Mouse (Mus musculus): ENCODE data around the gene Clic6. TPM values are rescaled to one million over a fixed set of nuclear protein-coding genes. Genes with fewer than 3 reads are reported as not detected.

Clic6 gene
- 2.0 and 3.8 TPM in 2 replicates for polyA plus RNA-seq (2014; fragmentation: Nextera tagmentation; extraction: Ambion mirVana)

GRCm38 (mm10) chr16:92485436-92485835, at the start of gene Clic6:
TSS of gene Clic6 (plus strand) at chr16:92485736.
- ATAC-seq (ENCODE audit: low FRiP score, low TSS enrichment), result no peak
- no peak within 1 kb of the TSS for H3K4me2 ChIP-seq (replicated peaks; ENCODE audit: low read depth, low read length)

DNA sequence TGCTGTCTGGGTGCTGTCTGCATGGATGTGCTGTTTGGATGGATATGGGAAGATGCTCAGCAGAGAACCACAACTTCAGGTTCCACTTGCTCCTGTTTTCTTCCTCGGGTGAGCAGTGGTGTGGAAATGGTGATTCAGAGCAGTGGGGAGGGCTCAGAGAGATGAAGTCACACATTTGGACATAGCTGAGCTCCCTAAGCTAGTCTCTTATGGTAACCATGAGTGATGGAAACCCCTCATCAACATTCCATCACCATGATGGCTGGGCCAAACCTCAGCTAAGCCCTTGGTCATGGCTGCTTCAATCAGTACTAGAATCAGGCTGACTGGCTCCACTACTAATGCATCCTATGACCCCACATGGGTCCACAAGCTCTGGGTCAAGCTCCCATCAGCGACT, 45.8 kb upstream of the Clic6 start:
- no peak overlapping the region for H3K9ac ChIP-seq (ENCODE audit: low read depth, low read length)
- ATAC-seq (ENCODE audit: low FRiP score, low TSS enrichment), result no peak
- H3K4me1 ChIP-seq (ENCODE audit: control insufficient read depth, insufficient read depth, low read length), result peaks cover 10% of the 10 kb centered on the region
- no peak overlapping the region for H3K4me3 ChIP-seq (ENCODE audit: low read length)
- H3K4me2 ChIP-seq (replicated peaks; ENCODE audit: low read depth, low read length), result no peak overlapping the region
- WGBS, result 72% methylated on average over 2 of the region's 2 CpGs
- H3K27ac ChIP-seq (ENCODE audit: low read depth, low read length), result no peak overlapping the region
- H3K36me3 ChIP-seq (ENCODE audit: control insufficient read depth, insufficient read depth, low read length), result 0 out of 2 replicates have a peak, but pooled peaks cover under 1% of the 10 kb centered on the region
- no peaks in the 10 kb centered on the region for H3K27me3 ChIP-seq (ENCODE audit: control insufficient read depth, insufficient read depth, low read length)
- no peaks in the 10 kb centered on the region for H3K9me3 ChIP-seq (ENCODE audit: control insufficient read depth, low read length)

More at GRCm38 (mm10) chr16:92485436-92485835, at the start of gene Clic6:
- Histone ChIP-seq H3K27me3 (ENCODE audit: control insufficient read depth, insufficient read depth, low read length) (no peaks in the 10 kb centered on the region), H3K4me3 (ENCODE audit: low read length) (no peak within 1 kb of the TSS), H3K4me1 (ENCODE audit: control insufficient read depth, insufficient read depth, low read length) (no peaks in the 10 kb centered on the region), H3K36me3 (ENCODE audit: control insufficient read depth, insufficient read depth, low read length) (no peaks in the 10 kb centered on the region), H3K9me3 (ENCODE audit: control insufficient read depth, low read length) (no peaks in the 10 kb centered on the region), H3K27ac (ENCODE audit: low read depth, low read length) (no peak within 1 kb of the TSS), H3K9ac (ENCODE audit: low read depth, low read length) (no peak within 1 kb of the TSS)
- WGBS, result 88% methylated on average over 5 of the region's 5 CpGs

GRCm38 (mm10) chr16:92440229-92440628, 45.3 kb upstream of the Clic6 start:
- H3K27me3 ChIP-seq (ENCODE audit: control insufficient read depth, insufficient read depth, low read length), result no peaks in the 10 kb centered on the region
- H3K4me1 ChIP-seq (ENCODE audit: control insufficient read depth, insufficient read depth, low read length), result peaks cover 10% of the 10 kb centered on the region
- ATAC-seq (ENCODE audit: low FRiP score, low TSS enrichment), result no peak
- no peak overlapping the region for H3K9ac ChIP-seq (ENCODE audit: low read depth, low read length)
- WGBS, result 75% methylated on average over 8 of the region's 8 CpGs
- no peak overlapping the region for H3K27ac ChIP-seq (ENCODE audit: low read depth, low read length)
- no peak overlapping the region for H3K4me2 ChIP-seq (replicated peaks; ENCODE audit: low read depth, low read length)
- H3K36me3 ChIP-seq (ENCODE audit: control insufficient read depth, insufficient read depth, low read length), result no peaks in the 10 kb centered on the region
- H3K4me3 ChIP-seq (ENCODE audit: low read length), result no peak overlapping the region
- no peaks in the 10 kb centered on the region for H3K9me3 ChIP-seq (ENCODE audit: control insufficient read depth, low read length)

DNA sequence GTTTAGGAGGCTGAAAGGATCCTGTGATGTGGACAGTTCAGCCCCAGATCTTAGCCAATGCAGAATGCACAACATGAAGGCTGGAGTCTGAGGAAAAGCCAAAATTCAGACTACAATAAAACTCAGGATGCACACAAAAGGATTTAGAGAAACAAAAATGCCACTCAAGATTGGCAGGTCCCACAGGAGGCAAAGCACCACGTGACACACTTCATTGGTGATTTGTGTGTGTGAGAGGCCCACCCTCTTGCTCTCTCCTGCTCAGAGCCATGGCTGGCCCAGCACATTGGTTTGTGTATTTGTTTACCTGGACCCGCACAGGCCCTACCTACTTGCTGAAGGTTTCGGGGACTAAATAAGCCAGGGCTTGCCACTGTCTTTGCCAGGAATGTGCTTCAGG, 44.3 kb upstream of the Clic6 start:
- peaks cover 10% of the 10 kb centered on the region for H3K4me1 ChIP-seq (ENCODE audit: control insufficient read depth, insufficient read depth, low read length)
- H3K4me3 ChIP-seq (ENCODE audit: low read length), result no peak overlapping the region
- no peaks in the 10 kb centered on the region for H3K36me3 ChIP-seq (ENCODE audit: control insufficient read depth, insufficient read depth, low read length)
- H3K9me3 ChIP-seq (ENCODE audit: control insufficient read depth, low read length), result no peaks in the 10 kb centered on the region
- no peak overlapping the region for H3K4me2 ChIP-seq (replicated peaks; ENCODE audit: low read depth, low read length)
- H3K9ac ChIP-seq (ENCODE audit: low read depth, low read length), result no peak overlapping the region
- no peak overlapping the region for H3K27ac ChIP-seq (ENCODE audit: low read depth, low read length)
- no peaks in the 10 kb centered on the region for H3K27me3 ChIP-seq (ENCODE audit: control insufficient read depth, insufficient read depth, low read length)
- WGBS, result 61% methylated on average over 3 of the region's 3 CpGs
- no peak for ATAC-seq (ENCODE audit: low FRiP score, low TSS enrichment)

DNA sequence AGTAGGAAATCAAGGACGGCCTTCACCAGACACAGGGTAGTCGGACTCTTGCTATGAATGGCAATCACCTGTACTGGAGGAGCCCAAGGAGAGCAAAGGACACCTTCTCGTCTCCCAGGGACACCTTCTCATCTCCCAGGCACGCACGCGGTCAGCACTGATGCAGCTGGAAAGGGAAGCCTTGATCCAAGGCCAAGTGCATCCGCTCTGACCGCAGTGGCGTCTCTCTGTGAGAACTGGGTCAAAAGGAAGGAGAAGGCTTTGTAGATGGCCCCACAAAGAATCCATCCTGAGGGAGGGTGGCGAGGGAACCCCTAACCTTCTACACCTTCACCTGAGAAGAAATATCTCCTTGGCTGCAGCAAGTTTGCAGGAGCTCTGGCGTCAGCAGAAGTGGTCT, 43.4 kb upstream of the Clic6 start:
- Histone ChIP-seq H3K4me1 (ENCODE audit: control insufficient read depth, insufficient read depth, low read length) (peaks cover 10% of the 10 kb centered on the region), H3K9ac (ENCODE audit: low read depth, low read length) (no peak overlapping the region), H3K9me3 (ENCODE audit: control insufficient read depth, low read length) (no peaks in the 10 kb centered on the region), H3K27me3 (ENCODE audit: control insufficient read depth, insufficient read depth, low read length) (no peaks in the 10 kb centered on the region), H3K4me2 (replicated peaks; ENCODE audit: low read depth, low read length) (no peak overlapping the region), H3K36me3 (ENCODE audit: control insufficient read depth, insufficient read depth, low read length) (no peaks in the 10 kb centered on the region), H3K27ac (ENCODE audit: low read depth, low read length) (no peak overlapping the region), H3K4me3 (ENCODE audit: low read length) (no peak overlapping the region)
- no peak for ATAC-seq (ENCODE audit: low FRiP score, low TSS enrichment)
- WGBS, result 92% methylated on average over 11 of the region's 11 CpGs

GRCm38 (mm10) chr16:92442946-92443345, 42.6 kb upstream of the Clic6 start:
- Histone ChIP-seq H3K27ac (ENCODE audit: low read depth, low read length) (no peak overlapping the region), H3K27me3 (ENCODE audit: control insufficient read depth, insufficient read depth, low read length) (no peaks in the 10 kb centered on the region), H3K9ac (ENCODE audit: low read depth, low read length) (no peak overlapping the region), H3K4me1 (ENCODE audit: control insufficient read depth, insufficient read depth, low read length) (peaks cover 10% of the 10 kb centered on the region), H3K4me2 (replicated peaks; ENCODE audit: low read depth, low read length) (no peak overlapping the region), H3K9me3 (ENCODE audit: control insufficient read depth, low read length) (no peaks in the 10 kb centered on the region), H3K36me3 (ENCODE audit: control insufficient read depth, insufficient read depth, low read length) (no peaks in the 10 kb centered on the region), H3K4me3 (ENCODE audit: low read length) (no peak overlapping the region)
- WGBS, result 90% methylated on average over 4 of the region's 4 CpGs
- ATAC-seq (ENCODE audit: low FRiP score, low TSS enrichment), result no peak

DNA sequence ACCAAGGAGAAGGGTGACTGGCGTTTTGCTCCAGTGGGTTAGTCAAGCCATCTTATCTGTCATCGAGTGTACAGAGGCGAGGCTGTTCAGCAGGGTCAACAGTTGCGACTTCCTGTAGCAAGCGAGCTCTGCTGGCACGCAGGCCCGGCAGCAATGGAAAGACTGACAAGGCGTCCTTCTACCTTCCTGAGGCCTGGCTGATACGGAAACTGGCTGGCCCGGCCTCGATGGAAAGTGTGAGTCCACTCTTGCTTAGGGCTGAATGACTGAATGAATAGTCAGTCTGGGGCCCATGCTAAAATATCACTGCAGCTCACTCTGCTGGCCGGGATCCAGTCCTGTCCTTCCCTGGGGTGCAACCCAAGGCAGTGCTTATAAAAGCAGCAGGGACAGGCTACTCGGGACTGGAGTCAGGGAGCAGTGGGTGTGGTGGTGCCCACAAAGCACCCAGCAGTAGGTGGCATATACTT, 41.9 kb upstream of the Clic6 start:
- no peaks in the 10 kb centered on the region for H3K9me3 ChIP-seq (ENCODE audit: control insufficient read depth, low read length)
- no peak overlapping the region for H3K4me3 ChIP-seq (ENCODE audit: low read length)
- ATAC-seq (ENCODE audit: low FRiP score, low TSS enrichment), result 0 out of 2 replicates have a peak, but pooled peaks have one; percentile 18
- no peaks in the 10 kb centered on the region for H3K27me3 ChIP-seq (ENCODE audit: control insufficient read depth, insufficient read depth, low read length)
- no peak overlapping the region for H3K9ac ChIP-seq (ENCODE audit: low read depth, low read length)
- WGBS, result 49% methylated on average over 13 of the region's 13 CpGs
- H3K27ac ChIP-seq (ENCODE audit: low read depth, low read length), result no peak overlapping the region; the same call in 1 of the 2 replicates
- peaks cover 10% of the 10 kb centered on the region for H3K4me1 ChIP-seq (ENCODE audit: control insufficient read depth, insufficient read depth, low read length)
- no peak overlapping the region for H3K4me2 ChIP-seq (replicated peaks; ENCODE audit: low read depth, low read length)
- H3K36me3 ChIP-seq (ENCODE audit: control insufficient read depth, insufficient read depth, low read length), result no peaks in the 10 kb centered on the region

- Histone ChIP-seq H3K36me3 (ENCODE audit: control insufficient read depth, insufficient read depth, low read length) (no peaks in the 10 kb centered on the region), H3K27ac (ENCODE audit: low read depth, low read length) (no peak overlapping the region), H3K4me2 (replicated peaks; ENCODE audit: low read depth, low read length) (no peak overlapping the region), H3K9me3 (ENCODE audit: control insufficient read depth, low read length) (no peaks in the 10 kb centered on the region), H3K4me3 (ENCODE audit: low read length) (no peak overlapping the region), H3K9ac (ENCODE audit: low read depth, low read length) (no peak overlapping the region), H3K4me1 (ENCODE audit: control insufficient read depth, insufficient read depth, low read length) (peaks cover 10% of the 10 kb centered on the region), H3K27me3 (ENCODE audit: control insufficient read depth, insufficient read depth, low read length) (no peaks in the 10 kb centered on the region)
- WGBS, result 64% methylated on average over 10 of the region's 10 CpGs
- no peak for ATAC-seq (ENCODE audit: low FRiP score, low TSS enrichment)
These were observed 40.2 kb upstream of the Clic6 start for GRCm38 (mm10) chr16:92445377-92445776.

GRCm38 (mm10) chr16:92449080-92449479, 36.5 kb upstream of the Clic6 start:
- no peak overlapping the region for H3K9ac ChIP-seq (ENCODE audit: low read depth, low read length)
- H3K4me2 ChIP-seq (replicated peaks; ENCODE audit: low read depth, low read length), result no peak overlapping the region
- no peak overlapping the region for H3K27ac ChIP-seq (ENCODE audit: low read depth, low read length)
- no peaks in the 10 kb centered on the region for H3K27me3 ChIP-seq (ENCODE audit: control insufficient read depth, insufficient read depth, low read length)
- peaks cover 3% of the 10 kb centered on the region for H3K4me1 ChIP-seq (ENCODE audit: control insufficient read depth, insufficient read depth, low read length)
- H3K4me3 ChIP-seq (ENCODE audit: low read length), result no peak overlapping the region
- no peaks in the 10 kb centered on the region for H3K9me3 ChIP-seq (ENCODE audit: control insufficient read depth, low read length)
- ATAC-seq (ENCODE audit: low FRiP score, low TSS enrichment), result no peak
- 93% methylated on average over 14 of the region's 14 CpGs for WGBS
- H3K36me3 ChIP-seq (ENCODE audit: control insufficient read depth, insufficient read depth, low read length), result peaks cover 3% of the 10 kb centered on the region

All from kidney, embryonic 14.5 days (tissue).